Mouse (Mus musculus) forebrain, embryonic 16.5 days (tissue): ENCODE measurements at regions not wholly inside any gene's neighbourhood (a gene's known extent, or its start where the extent isn't known, plus 50 kb on each side); places are given as distances from the start of the nearest gene placed in this dataset.

Experiments
- ATAC-seq: fragments of 200-750 bp; cut with Nextera tagmentation; 2 replicates; pipeline ENCODE4 v1.8.0; 2017; ENCODE audit warnings: mild to moderate bottlenecking, moderate library complexity
- H3K27ac ChIP-seq: fragments of 300-500 bp; sonication (generic); 2 replicates; pipeline ENCODE4 v1.5.1; 2014; ENCODE audit warnings: low read length, control low read depth
- H3K27me3 ChIP-seq: fragments of 300-500 bp; sonication (generic); replicated peaks from 2 replicates; pipeline ENCODE4 v1.6.1; 2014; ENCODE audit warnings: low read length; ENCODE audit not compliant: control insufficient read depth, insufficient read depth
- H3K36me3 ChIP-seq: fragments of 300-500 bp; sonication (generic); 2 replicates; pipeline ENCODE4 v1.6.1; 2014; ENCODE audit not compliant: control insufficient read depth, insufficient read depth
- H3K4me1 ChIP-seq: fragments of 300-500 bp; sonication (generic); replicated peaks from 2 replicates; pipeline ENCODE4 v1.6.1; 2014; ENCODE audit warnings: low read length; ENCODE audit not compliant: control insufficient read depth, insufficient read depth
- H3K4me2 ChIP-seq: fragments of 300-500 bp; sonication (generic); 2 replicates; pipeline ENCODE4 v1.6.1; 2014; ENCODE audit warnings: mild to moderate bottlenecking, low read length, control low read depth
- H3K4me3 ChIP-seq: fragments of 300-500 bp; sonication (generic); replicated peaks from 2 replicates; pipeline ENCODE4 v1.5.1; 2014; ENCODE audit warnings: mild to moderate bottlenecking, low read length, control low read depth
- H3K9ac ChIP-seq: fragments of 300-500 bp; sonication (generic); replicated peaks from 2 replicates; pipeline ENCODE4 v1.6.1; 2014; ENCODE audit warnings: low read depth, low read length, control low read depth
- H3K9me3 ChIP-seq: fragments of 300-500 bp; sonication (generic); 2 replicates; pipeline ENCODE4 v1.6.1; 2016; ENCODE audit warnings: low read length; ENCODE audit not compliant: control insufficient read depth
- WGBS: fragments of 180-500 bp; shearing (Covaris S2); extraction: QIAGEN DNeasy Blood & Tissue Kit; methylation state at CpG from one replicate; pipeline ENCODE4 v1.1.7; 2014; 5-methylcytosine and 5-hydroxymethylcytosine counted together

DNA sequence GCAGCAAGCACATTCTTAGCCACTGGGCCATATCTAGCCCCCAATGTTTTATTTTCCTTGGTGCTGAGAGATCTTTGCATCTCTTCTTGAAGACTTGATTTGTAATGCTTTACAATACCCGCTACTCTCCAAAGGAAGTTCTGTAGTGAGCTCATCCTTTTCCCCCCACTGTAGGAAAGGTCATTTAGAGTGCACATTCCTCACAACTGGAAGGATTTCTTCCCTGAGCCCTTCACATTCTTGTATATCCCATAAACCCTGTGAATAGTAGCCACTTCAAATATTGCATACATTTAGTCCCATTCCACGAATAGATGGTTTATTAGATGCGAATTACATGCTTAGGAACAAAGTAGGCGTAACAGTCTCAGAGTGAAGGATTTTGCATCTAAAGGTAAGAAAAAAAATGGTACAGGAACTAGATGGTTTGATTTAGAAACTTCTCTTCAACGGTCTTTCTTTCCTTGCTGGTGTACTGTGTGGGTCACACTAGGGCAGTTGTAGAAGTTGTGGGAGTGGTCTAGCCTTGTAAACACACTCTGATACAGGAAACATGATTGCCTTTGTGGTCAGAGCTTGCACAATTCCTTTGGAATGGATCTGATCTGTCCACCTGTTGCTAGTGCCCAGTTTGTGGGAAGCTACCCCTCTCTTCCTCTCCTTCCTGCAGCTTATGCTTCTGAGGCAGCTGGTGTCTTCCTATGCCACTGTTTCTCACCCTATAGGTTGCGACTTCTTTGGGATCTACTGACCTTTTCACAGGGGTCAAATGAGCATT is 326.0 kb upstream of the Prickle1 start:
- Histone ChIP-seq H3K27ac (no peak overlapping the region), H3K9ac (no peak overlapping the region), H3K4me1 (no peaks in the 10 kb centered on the region), H3K4me2 (no peak overlapping the region), H3K36me3 (no peaks in the 10 kb centered on the region), H3K4me3 (no peak overlapping the region), H3K27me3 (no peaks in the 10 kb centered on the region), H3K9me3 (no peaks in the 10 kb centered on the region)
- WGBS, result 91% methylated on average over 6 of the region's 6 CpGs
- no peak for ATAC-seq

DNA sequence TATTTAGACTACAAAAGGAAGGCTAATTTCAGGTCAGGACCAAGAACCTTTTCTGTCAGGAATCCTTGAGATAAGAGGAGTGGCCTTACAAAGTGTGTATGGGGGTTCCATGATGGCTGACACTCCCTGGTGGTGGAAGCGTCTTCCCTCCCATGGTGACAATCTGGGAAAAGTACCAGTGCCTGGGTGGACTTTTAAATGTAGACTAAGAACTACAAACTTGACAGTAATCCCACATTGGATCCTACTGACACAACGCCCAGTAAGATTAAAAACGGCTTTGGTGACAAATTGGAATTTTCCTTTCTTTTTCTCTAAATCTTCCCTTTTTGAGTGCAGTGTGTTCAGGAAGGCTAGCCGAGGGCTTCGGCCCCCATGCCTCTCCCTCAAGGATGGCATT is 325.3 kb upstream of the Prickle1 start:
- no peak overlapping the region for H3K4me3 ChIP-seq
- 92% methylated on average over 5 of the region's 5 CpGs for WGBS
- H3K27ac ChIP-seq, result no peak overlapping the region
- H3K27me3 ChIP-seq, result no peaks in the 10 kb centered on the region
- no peaks in the 10 kb centered on the region for H3K9me3 ChIP-seq
- no peak overlapping the region for H3K9ac ChIP-seq
- no peak for ATAC-seq
- H3K4me2 ChIP-seq, result no peak overlapping the region
- no peaks in the 10 kb centered on the region for H3K4me1 ChIP-seq
- no peaks in the 10 kb centered on the region for H3K36me3 ChIP-seq

DNA sequence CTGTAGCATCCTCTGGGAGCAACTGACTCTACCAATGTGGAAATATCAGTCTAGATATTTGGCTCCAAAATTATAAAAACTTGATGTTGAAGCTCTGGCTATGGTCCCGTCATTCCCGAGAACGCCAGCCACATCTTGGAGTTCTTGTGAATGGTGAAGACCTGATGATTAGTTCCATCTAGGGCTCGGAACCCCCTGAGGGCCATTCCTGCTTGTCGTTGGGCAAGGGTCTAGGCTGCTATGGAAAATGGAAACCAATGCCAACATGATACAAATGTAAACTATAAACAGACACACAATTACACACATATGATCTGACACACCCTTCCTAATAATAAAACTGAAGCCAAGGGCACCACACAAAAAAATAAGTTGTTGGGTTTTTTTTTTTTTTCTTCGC is 323.9 kb upstream of the Prickle1 start:
- H3K36me3 ChIP-seq, result no peaks in the 10 kb centered on the region
- H3K27me3 ChIP-seq, result no peaks in the 10 kb centered on the region
- H3K4me2 ChIP-seq, result no peak overlapping the region
- H3K27ac ChIP-seq, result no peak overlapping the region
- H3K9me3 ChIP-seq, result peaks cover 3% of the 10 kb centered on the region; the same call in 1 of the 2 replicates
- no peak overlapping the region for H3K4me3 ChIP-seq
- ATAC-seq, result no peak
- WGBS, result 87% methylated on average over 6 of the region's 6 CpGs
- no peak overlapping the region for H3K9ac ChIP-seq
- H3K4me1 ChIP-seq, result no peaks in the 10 kb centered on the region

DNA sequence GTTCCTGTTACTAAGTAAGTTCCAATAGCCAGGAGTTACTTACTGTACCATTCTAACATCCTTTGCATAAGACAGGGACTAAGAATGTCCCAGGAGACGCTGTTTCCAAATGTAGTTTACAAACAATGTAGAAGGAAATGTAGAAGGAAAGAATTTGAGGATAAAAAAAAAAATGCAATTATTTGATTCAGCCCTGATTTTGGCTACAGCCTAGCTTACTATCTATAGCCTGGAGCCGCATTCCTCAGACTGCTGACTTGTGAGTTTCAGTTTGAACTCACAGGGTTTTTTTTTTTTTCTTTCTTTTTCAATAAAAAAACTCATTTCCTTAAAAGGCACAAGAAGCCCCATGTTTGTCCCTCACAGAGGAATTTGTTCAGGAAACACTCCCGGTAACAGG is 321.2 kb upstream of the Prickle1 start:
- 55% methylated on average over 3 of the region's 3 CpGs for WGBS
- ATAC-seq, result no peak

GRCm38 (mm10) chr15:93913462-93913861 is 317.8 kb upstream of the Prickle1 start:
- H3K9ac ChIP-seq, result no peak overlapping the region
- peaks cover 3% of the 10 kb centered on the region; the same call in 1 of the 2 replicates for H3K9me3 ChIP-seq
- no peak for ATAC-seq

More for the DNA sequence above, 321.2 kb upstream of the Prickle1 start:
- no peaks in the 10 kb centered on the region for H3K27me3 ChIP-seq
- H3K4me2 ChIP-seq, result no peak overlapping the region
- no peaks in the 10 kb centered on the region for H3K4me1 ChIP-seq
- peaks cover 3% of the 10 kb centered on the region; the same call in 1 of the 2 replicates for H3K9me3 ChIP-seq
- no peaks in the 10 kb centered on the region for H3K36me3 ChIP-seq
- H3K9ac ChIP-seq, result no peak overlapping the region
- H3K27ac ChIP-seq, result no peak overlapping the region
- H3K4me3 ChIP-seq, result no peak overlapping the region

GRCm38 (mm10) chr15:93913041-93913440 is 317.4 kb upstream of the Prickle1 start:
- H3K36me3 ChIP-seq, result no peaks in the 10 kb centered on the region
- H3K27me3 ChIP-seq, result no peaks in the 10 kb centered on the region
- H3K9me3 ChIP-seq, result peaks cover 3% of the 10 kb centered on the region; the same call in 1 of the 2 replicates
- ATAC-seq, result no peak
- peaks cover 5% of the 10 kb centered on the region; the same call in 1 of the 2 replicates for H3K4me1 ChIP-seq
- no peak overlapping the region for H3K27ac ChIP-seq
- no peak overlapping the region for H3K4me3 ChIP-seq
- WGBS, result 75% methylated on average over 7 of the region's 7 CpGs
- no peak overlapping the region for H3K4me2 ChIP-seq
- H3K9ac ChIP-seq, result no peak overlapping the region

More at GRCm38 (mm10) chr15:93913462-93913861, 317.8 kb upstream of the Prickle1 start:
- peaks cover 5% of the 10 kb centered on the region; the same call in 1 of the 2 replicates for H3K4me1 ChIP-seq
- WGBS, result 79% methylated on average over 5 of the region's 5 CpGs
- no peak overlapping the region for H3K4me3 ChIP-seq
- H3K27me3 ChIP-seq, result no peaks in the 10 kb centered on the region
- H3K36me3 ChIP-seq, result no peaks in the 10 kb centered on the region
- no peak overlapping the region for H3K4me2 ChIP-seq
- no peak overlapping the region for H3K27ac ChIP-seq

DNA sequence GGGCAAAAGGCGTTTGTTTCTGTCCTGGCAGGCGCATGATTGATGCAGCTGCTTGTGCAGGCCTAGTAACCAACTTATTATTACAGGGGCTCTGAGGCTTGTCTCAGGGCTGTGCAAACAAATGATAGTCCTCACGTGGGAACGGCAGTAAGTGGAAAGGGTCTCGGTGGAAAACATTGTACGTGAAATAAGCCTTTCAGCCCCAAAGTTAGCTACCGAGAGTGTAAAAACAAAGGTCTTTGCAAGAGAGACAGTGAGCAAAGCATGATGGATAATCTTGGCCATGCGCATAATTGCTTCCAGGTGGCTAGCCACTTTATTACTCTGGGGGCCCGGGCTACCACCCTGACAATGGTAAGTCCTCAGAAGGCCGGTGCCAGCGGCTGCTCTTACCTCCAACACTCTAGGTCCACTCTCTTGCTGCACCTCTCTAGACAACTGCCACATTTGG is 315.3 kb upstream of the Prickle1 start:
- Histone ChIP-seq H3K27ac (no peak overlapping the region), H3K4me2 (no peak overlapping the region), H3K36me3 (no peaks in the 10 kb centered on the region), H3K4me1 (peaks cover 5% of the 10 kb centered on the region; the same call in 1 of the 2 replicates), H3K9ac (no peak overlapping the region), H3K27me3 (no peaks in the 10 kb centered on the region), H3K9me3 (peaks cover 3% of the 10 kb centered on the region; the same call in 1 of the 2 replicates), H3K4me3 (no peak overlapping the region)
- no peak for ATAC-seq
- WGBS, result 28% methylated on average over 11 of the region's 11 CpGs

DNA sequence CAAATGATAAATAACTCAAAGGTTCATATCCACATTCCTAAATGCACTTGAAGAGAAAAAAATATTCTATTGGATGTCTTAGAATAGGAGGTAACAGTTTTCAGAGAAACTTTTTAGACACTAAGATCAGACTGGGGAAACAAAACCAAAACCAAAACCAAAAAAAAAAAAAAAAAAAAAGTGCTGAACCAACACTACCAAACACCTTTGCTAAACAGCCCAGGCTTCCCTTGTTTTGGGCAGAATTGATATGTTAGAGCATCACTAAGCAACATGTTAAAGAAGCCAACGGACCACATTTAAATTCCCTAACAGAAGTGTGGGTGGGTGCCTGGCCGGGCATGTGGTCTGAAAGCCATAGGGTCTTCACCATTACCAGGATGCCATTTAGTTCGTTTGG is 314.5 kb upstream of the Prickle1 start:
- Histone ChIP-seq H3K9ac (no peak overlapping the region), H3K27me3 (no peaks in the 10 kb centered on the region), H3K4me3 (no peak overlapping the region), H3K9me3 (no peaks in the 10 kb centered on the region), H3K27ac (no peak overlapping the region), H3K4me2 (no peak overlapping the region), H3K4me1 (peaks cover 5% of the 10 kb centered on the region; the same call in 1 of the 2 replicates), H3K36me3 (no peaks in the 10 kb centered on the region)
- no peak for ATAC-seq
- WGBS, result 91% methylated on average over 3 of the region's 3 CpGs

DNA sequence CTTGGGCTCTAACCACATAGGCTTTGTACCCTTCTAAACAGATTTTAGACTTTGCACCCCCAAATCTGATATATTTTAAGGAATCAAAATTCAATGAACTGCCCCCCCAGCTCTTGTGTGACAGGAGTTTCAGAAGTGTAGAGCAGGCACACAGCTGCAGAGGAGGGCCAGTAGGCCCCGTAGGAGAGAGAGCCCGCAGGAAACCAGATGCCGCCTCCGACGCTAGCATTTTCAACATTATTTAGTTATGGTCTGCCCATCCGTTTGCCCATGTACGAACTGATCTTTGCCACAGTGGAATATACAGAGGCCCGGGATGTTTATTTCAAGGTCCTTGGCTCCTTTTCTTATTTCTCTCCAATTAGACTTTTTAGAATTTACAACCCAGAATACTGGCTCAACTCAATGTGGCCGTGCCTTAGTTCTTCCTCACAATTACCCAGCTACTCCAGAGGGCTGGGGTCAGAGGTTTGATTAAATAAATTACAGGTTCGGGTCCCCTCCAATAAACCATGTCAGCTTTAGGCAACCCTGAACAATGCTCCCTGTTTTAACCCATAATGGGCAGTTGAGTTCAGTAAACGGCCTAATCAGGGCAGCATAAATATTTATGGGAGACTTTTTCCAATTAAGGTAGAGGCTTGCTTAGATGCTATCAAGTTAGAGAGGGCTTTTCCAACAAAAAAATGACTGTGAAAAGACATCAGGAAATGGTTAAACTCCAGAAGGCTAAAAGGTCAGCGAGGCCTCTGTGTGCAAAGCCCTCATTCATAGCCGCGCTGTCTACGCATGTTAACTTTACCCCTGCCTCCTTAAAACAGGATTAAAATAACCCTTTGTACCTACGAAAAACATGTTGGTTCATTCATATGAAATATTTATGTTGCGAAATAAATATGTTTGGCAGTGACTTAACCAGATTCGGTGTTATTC is 308.2 kb upstream of the Prickle1 start:
- no peak overlapping the region for H3K4me2 ChIP-seq
- no peaks in the 10 kb centered on the region for H3K36me3 ChIP-seq
- H3K9me3 ChIP-seq, result no peaks in the 10 kb centered on the region
- H3K27me3 ChIP-seq, result no peaks in the 10 kb centered on the region
- no peak for ATAC-seq
- no peaks in the 10 kb centered on the region for H3K4me1 ChIP-seq
- H3K27ac ChIP-seq, result no peak overlapping the region
- H3K9ac ChIP-seq, result no peak overlapping the region
- 48% methylated on average over 18 of the region's 18 CpGs for WGBS
- no peak overlapping the region for H3K4me3 ChIP-seq
